Mouse (Mus musculus) forebrain, embryonic 11.5 days (tissue): ENCODE data around the gene Kif21a. TPM values are rescaled to one million over a fixed set of nuclear protein-coding genes. Genes with fewer than 3 reads are reported as not detected.

Experiments
- ATAC-seq: fragments of 200-750 bp; cut with Nextera tagmentation; replicated peaks from 2 replicates; pipeline ENCODE4 v1.8.0; 2017; ENCODE audit warnings: moderate TSS enrichment; ENCODE audit not compliant: low FRiP score
- DNase-seq: peaks from one replicate; pipeline ENCODE4 v3.0.0-alpha.2; 2017; ENCODE audit warnings: low spot score
- H3K27ac ChIP-seq: fragments of 300-500 bp; sonication (generic); 2 replicates; pipeline ENCODE4 v1.5.1; 2014; ENCODE audit warnings: low read depth, low read length
- H3K27me3 ChIP-seq: fragments of 300-500 bp; sonication (generic); 2 replicates; pipeline ENCODE4 v1.6.1; 2014; ENCODE audit warnings: mild to moderate bottlenecking, low read length, mixed read lengths; ENCODE audit not compliant: control insufficient read depth, insufficient read depth
- H3K36me3 ChIP-seq: fragments of 300-500 bp; sonication (generic); 2 replicates; pipeline ENCODE4 v1.6.1; 2014; ENCODE audit warnings: mild to moderate bottlenecking, low read length, moderate library complexity, mixed read lengths; ENCODE audit not compliant: control insufficient read depth, insufficient read depth
- H3K4me1 ChIP-seq: fragments of 300-500 bp; sonication (generic); replicated peaks from 2 replicates; pipeline ENCODE4 v1.6.1; 2014; ENCODE audit warnings: low read length, mixed read lengths; ENCODE audit not compliant: control insufficient read depth, insufficient read depth
- H3K4me2 ChIP-seq: fragments of 300-500 bp; sonication (generic); 2 replicates; pipeline ENCODE4 v1.6.1; 2014; ENCODE audit warnings: low read depth, mild to moderate bottlenecking, low read length, moderate library complexity, mixed read lengths; ENCODE audit not compliant: severe bottlenecking
- H3K4me3 ChIP-seq: fragments of 300-500 bp; sonication (generic); 2 replicates; pipeline ENCODE4 v1.5.1; 2014; ENCODE audit warnings: low read depth, low read length
- H3K9ac ChIP-seq: fragments of 300-500 bp; sonication (generic); 2 replicates; pipeline ENCODE4 v1.6.1; 2014; ENCODE audit warnings: low read length
- H3K9me3 ChIP-seq: fragments of 300-500 bp; sonication (generic); 2 replicates; pipeline ENCODE4 v1.6.1; 2016; ENCODE audit warnings: low read length, mixed read lengths; ENCODE audit not compliant: control insufficient read depth
- WGBS: fragments of 180-500 bp; shearing (Covaris S2); extraction: QIAGEN DNeasy Blood & Tissue Kit; methylation state at CpG from one replicate; pipeline ENCODE4 v1.1.7; 2014; 5-methylcytosine and 5-hydroxymethylcytosine counted together
- polyA plus RNA-seq: library from polyadenylated mRNA; unstranded; fragments of >200 nt; fragmentation: Nextera tagmentation; extraction: Ambion mirVana; gene quantifications from 2 replicates; pipeline ENCODE4 v1.2.1, GENCODE M21; 2014

The Kif21a gene
- polyA plus RNA-seq, 1 experiment from 2014 or later: 48.8 TPM

- DNase-seq (no peak), ATAC-seq (peak; percentile 19; the same call in 1 of the 2 replicates)
- H3K36me3 ChIP-seq: no peaks in the 10 kb centered on the region
- peak overlapping the region; percentile 72 for H3K27ac ChIP-seq
- H3K4me1 ChIP-seq: peaks cover 7% of the 10 kb centered on the region; the same call in 1 of the 2 replicates
- H3K4me2 ChIP-seq: no peak overlapping the region
- H3K27me3 ChIP-seq: no peaks in the 10 kb centered on the region
- 65% methylated on average over 3 of the region's 3 CpGs for WGBS
- H3K9me3 ChIP-seq: peaks cover 3% of the 10 kb centered on the region; the same call in 1 of the 2 replicates
- H3K9ac ChIP-seq: 0 out of 2 replicates have a peak overlapping the region, but pooled peaks have one; percentile 3
- no peak overlapping the region for H3K4me3 ChIP-seq
These were observed 7.2 kb upstream of the Kif21a start for GRCm38 (mm10) chr15:91056866-91057342.

GRCm38 (mm10) chr15:91056176-91056865 is 6.6 kb upstream of the Kif21a start:
- Histone ChIP-seq H3K4me2 (no peak overlapping the region), H3K27ac (peak overlapping the region; percentile 72), H3K36me3 (no peaks in the 10 kb centered on the region), H3K9ac (0 out of 2 replicates have a peak overlapping the region, but pooled peaks have one; percentile 3), H3K4me1 (peaks cover 7% of the 10 kb centered on the region; the same call in 1 of the 2 replicates), H3K27me3 (no peaks in the 10 kb centered on the region), H3K4me3 (no peak overlapping the region), H3K9me3 (peaks cover 3% of the 10 kb centered on the region; the same call in 1 of the 2 replicates)
- 29% methylated on average over 5 of the region's 5 CpGs for WGBS
- ATAC-seq (peak; percentile 92), DNase-seq (peak; percentile 79)

- H3K9me3 ChIP-seq: no peaks in the 10 kb centered on the region
- H3K36me3 ChIP-seq: no peaks in the 10 kb centered on the region
- H3K4me2 ChIP-seq: peak overlapping the region; percentile 83
- peak overlapping the region; percentile 94 for H3K4me3 ChIP-seq
- WGBS: 1% methylated on average over 38 of the region's 47 CpGs
- ATAC-seq (peak; percentile 18), DNase-seq (no peak)
- H3K4me1 ChIP-seq: no peaks in the 10 kb centered on the region; the same call in 1 of the 2 replicates
- H3K9ac ChIP-seq: peak overlapping the region; percentile 93
- peak overlapping the region; percentile 99 for H3K27ac ChIP-seq
- H3K27me3 ChIP-seq: no peaks in the 10 kb centered on the region
These were observed 725 bp downstream of the Kif21a start for GRCm38 (mm10) chr15:91048951-91049495.

- Histone ChIP-seq H3K36me3 (no peaks in the 10 kb centered on the region), H3K27ac (no peak overlapping the region), H3K27me3 (no peaks in the 10 kb centered on the region), H3K9me3 (no peaks in the 10 kb centered on the region), H3K4me2 (peak overlapping the region; percentile 46; the same call in 1 of the 2 replicates), H3K4me3 (peak overlapping the region; percentile 94), H3K4me1 (no peaks in the 10 kb centered on the region; the same call in 1 of the 2 replicates), H3K9ac (no peak overlapping the region)
- 63% methylated on average over 11 of the region's 11 CpGs for WGBS
- no peak for DNase-seq
- no peak for ATAC-seq
These were observed 2.1 kb downstream of the Kif21a start for GRCm38 (mm10) chr15:91047627-91048026.

- no peak for ATAC-seq
- 70% methylated on average over 8 of the region's 8 CpGs for WGBS
- Histone ChIP-seq H3K27ac (no peak overlapping the region), H3K9ac (no peak overlapping the region), H3K4me3 (no peak overlapping the region), H3K27me3 (no peaks in the 10 kb centered on the region), H3K4me2 (no peak overlapping the region), H3K9me3 (no peaks in the 10 kb centered on the region), H3K36me3 (no peaks in the 10 kb centered on the region), H3K4me1 (peaks cover 2% of the 10 kb centered on the region; the same call in 1 of the 2 replicates)
- DNase-seq: no peak
These were observed 3.2 kb downstream of the Kif21a start for GRCm38 (mm10) chr15:91046506-91046905.

- 92% methylated on average over 4 of the region's 4 CpGs for whole genome bisulfite sequencing
- no peak for DNase-seq
- H3K9me3 ChIP-seq: no peaks in the 10 kb centered on the region
- no peak overlapping the region for H3K4me2 ChIP-seq
- H3K27me3 ChIP-seq: no peaks in the 10 kb centered on the region
- H3K9ac ChIP-seq: no peak overlapping the region
- H3K36me3 ChIP-seq: no peaks in the 10 kb centered on the region
- H3K4me3 ChIP-seq: no peak overlapping the region
- ATAC-seq: no peak
- no peak overlapping the region for H3K27ac ChIP-seq
- H3K4me1 ChIP-seq: 0 out of 2 replicates have a peak, but pooled peaks cover 2% of the 10 kb centered on the region
These were observed 6.5 kb downstream of the Kif21a start for GRCm38 (mm10) chr15:91043263-91043662.

GRCm38 (mm10) chr15:91038860-91039259 is 10.9 kb downstream of the Kif21a start:
- 85% methylated on average over 5 of the region's 5 CpGs for WGBS
- Histone ChIP-seq H3K27ac (no peak overlapping the region), H3K4me1 (0 out of 2 replicates have a peak, but pooled peaks cover 2% of the 10 kb centered on the region), H3K27me3 (no peaks in the 10 kb centered on the region), H3K4me3 (no peak overlapping the region), H3K9ac (no peak overlapping the region), H3K9me3 (no peaks in the 10 kb centered on the region), H3K4me2 (no peak overlapping the region), H3K36me3 (0 out of 2 replicates have a peak, but pooled peaks cover 2% of the 10 kb centered on the region)
- ATAC-seq (no peak), DNase-seq (no peak)

GRCm38 (mm10) chr15:91034090-91034489 is 15.7 kb downstream of the Kif21a start:
- WGBS: 62% methylated on average over 4 of the region's 4 CpGs
- Histone ChIP-seq H3K4me3 (no peak overlapping the region), H3K9ac (no peak overlapping the region), H3K27ac (no peak overlapping the region), H3K27me3 (no peaks in the 10 kb centered on the region), H3K36me3 (0 out of 2 replicates have a peak, but pooled peaks cover 2% of the 10 kb centered on the region), H3K4me2 (no peak overlapping the region), H3K4me1 (no peaks in the 10 kb centered on the region), H3K9me3 (no peaks in the 10 kb centered on the region; the same call in 1 of the 2 replicates)
- DNase-seq: no peak
- no peak for ATAC-seq
